In the genomic region with DNA sequence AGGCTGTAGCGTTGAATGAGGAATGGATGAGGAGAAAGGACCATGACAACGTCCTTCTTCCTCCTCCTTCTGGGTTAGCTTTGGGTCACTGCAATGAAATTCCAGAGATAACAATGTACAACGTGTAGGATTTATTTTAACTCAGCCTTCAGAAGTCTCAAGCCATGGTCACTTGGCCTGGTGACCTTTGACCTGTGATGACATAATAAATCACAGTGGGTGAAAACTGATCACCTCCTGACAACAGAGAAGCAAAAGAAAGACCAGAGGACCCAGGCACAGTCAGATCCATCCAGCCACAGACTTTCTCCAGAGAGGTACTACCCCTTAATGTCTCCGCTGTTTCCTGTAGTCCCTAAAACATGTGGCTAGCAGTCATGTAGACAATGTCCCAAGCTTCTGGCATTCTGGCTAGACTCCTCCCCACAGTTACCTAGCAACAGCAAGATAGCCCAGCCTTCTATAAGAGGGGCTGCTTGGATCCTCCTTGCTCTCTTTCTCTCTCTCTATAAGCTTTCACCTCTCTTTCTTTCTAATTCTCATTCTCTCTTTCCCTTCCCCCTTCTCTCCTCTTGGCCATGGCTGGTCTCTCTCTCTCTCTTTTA, we compare ENCODE assay signal across 23 mouse cellular contexts.
DNase-seq lines count a peak whose midpoint lies in the region; ATAC-seq and TF ChIP-seq lines count a peak whose summit lies in the region.
"Had no signal": no experiment of that assay in that cellular context is flagged by ENCODE, and none has a peak within 500 bp of the region (broad histone marks: within the 10 kb centered on the region; RNA-seq: fewer than 3 reads in every experiment).

No protein-coding gene starts in this region.

- H3K4me2 ChIP-seq in kidney, embryonic 15.5 days: no peak overlapping the region
- H3K4me2 ChIP-seq: hindbrain, embryonic 13.5 days had no signal

- no peak overlapping the region for H3K9ac ChIP-seq in kidney, embryonic 15.5 days
- H3K9ac ChIP-seq: hindbrain, embryonic 13.5 days had no signal

- H3K36me3 ChIP-seq in kidney, embryonic 15.5 days: no peaks in the 10 kb centered on the region
- no peaks in the 10 kb centered on the region for H3K36me3 ChIP-seq in testis, adult 2 months (ENCODE audit: control insufficient read depth, insufficient read depth, low read length)
- H3K36me3 ChIP-seq: embryonic facial prominence, embryonic 10.5 days; forebrain, embryonic 10.5 days; hindbrain, embryonic 13.5 days had no signal

- peak; percentile 21 for DNase-seq in adrenal gland, postnatal 14 days
- no peak for DNase-seq in adrenal gland, postnatal 4 days (ENCODE audit: low spot score in 2 of 2)
- peak; percentile 16 for DNase-seq in kidney, adult 9 months
- DNase-seq in testis, postnatal 10 days (ENCODE audit: low spot score): no peak
- DNase-seq: cerebellum, adult 2 months; cerebellum, postnatal 10 days; gastrocnemius, adult 2 months; gastrocnemius, postnatal 36 days; heart, adult 18-20 months; heart, postnatal 10 days had no signal

- no peaks in the 10 kb centered on the region for H3K4me1 ChIP-seq in kidney, embryonic 15.5 days
- H3K4me1 ChIP-seq in testis, adult 2 months (ENCODE audit: control insufficient read depth, insufficient read depth, low read length): no peaks in the 10 kb centered on the region
- H3K4me1 ChIP-seq: forebrain, embryonic 10.5 days; heart, embryonic 10.5 days; hindbrain, embryonic 13.5 days had no signal

- H3K4me3 ChIP-seq in kidney, embryonic 15.5 days (replicated peaks): no peak overlapping the region
- peak overlapping the region; percentile 82 for H3K4me3 ChIP-seq in testis, adult 2 months (ENCODE audit: control insufficient read depth, low read depth, low read length)
- H3K4me3 ChIP-seq: embryonic facial prominence, embryonic 10.5 days; erythroblast, embryonic 14.5 days; forebrain, embryonic 10.5 days; gastrocnemius, adult 2 months; heart, embryonic 10.5 days; hindbrain, embryonic 13.5 days had no signal

- WGBS in kidney, embryonic 15.5 days: 30% methylated on average over 4 of the region's 4 CpGs

- H3K27me3 ChIP-seq in kidney, embryonic 15.5 days: no peaks in the 10 kb centered on the region
- H3K27me3 ChIP-seq in testis, adult 2 months (ENCODE audit: control insufficient read depth, insufficient read depth, low read length): no peaks in the 10 kb centered on the region
- H3K27me3 ChIP-seq: CH12.LX; hindbrain, embryonic 13.5 days; Patski had no signal

- no peak for TF ChIP-seq CTCF in testis, adult 2 months (IDR thresholded peaks at IDR 0.05; ENCODE audit: control insufficient read depth, insufficient read depth, insufficient replicate concordance, low read depth, low read length)

- H3K9me3 ChIP-seq in kidney, embryonic 15.5 days (replicated peaks): peaks cover 4% of the 10 kb centered on the region; the same call in 1 of the 2 replicates

- no peak overlapping the region for H3K27ac ChIP-seq in kidney, embryonic 15.5 days
- peak overlapping the region; percentile 53 for H3K27ac ChIP-seq in testis, adult 2 months (ENCODE audit: control insufficient read depth, insufficient read depth, low read depth, low read length)
- H3K27ac ChIP-seq: embryonic facial prominence, embryonic 10.5 days; forebrain, embryonic 10.5 days; gastrocnemius, adult 2 months; heart, embryonic 10.5 days; hindbrain, embryonic 13.5 days; hindbrain, postnatal 0 days had no signal

- TF ChIP-seq POLR2A in testis, adult 2 months (IDR thresholded peaks at IDR 0.05; ENCODE audit: control insufficient read depth, low read depth, low read length): peak; percentile 28; the same call in 1 of the 2 replicates

- ATAC-seq in kidney, embryonic 15.5 days (replicated peaks; ENCODE audit: low FRiP score): no peak
- ATAC-seq in erythroblast, adult 5-6 weeks (replicated peaks; ENCODE audit: low FRiP score, poor library complexity, severe bottlenecking): no peak
- ATAC-seq: activated CD4-positive, CD25-positive, alpha-beta regulatory T cell, adult 4 months; forebrain, embryonic 14.5 days; hindbrain, postnatal 0 days; Patski had no signal

Comparison
In these comparisons a context has a peak if more than half of its experiments do, and no peak if none do; other contexts are left out.
1. DNase-seq: peak in adrenal gland, postnatal 14 days (single experiment) and kidney, adult 9 months (single experiment); none in adrenal gland, postnatal 4 days (0 of 2) and testis, postnatal 10 days (single experiment).